Mouse (Mus musculus): Measurements from ENCODE around the gene Sprtn.

DNA sequence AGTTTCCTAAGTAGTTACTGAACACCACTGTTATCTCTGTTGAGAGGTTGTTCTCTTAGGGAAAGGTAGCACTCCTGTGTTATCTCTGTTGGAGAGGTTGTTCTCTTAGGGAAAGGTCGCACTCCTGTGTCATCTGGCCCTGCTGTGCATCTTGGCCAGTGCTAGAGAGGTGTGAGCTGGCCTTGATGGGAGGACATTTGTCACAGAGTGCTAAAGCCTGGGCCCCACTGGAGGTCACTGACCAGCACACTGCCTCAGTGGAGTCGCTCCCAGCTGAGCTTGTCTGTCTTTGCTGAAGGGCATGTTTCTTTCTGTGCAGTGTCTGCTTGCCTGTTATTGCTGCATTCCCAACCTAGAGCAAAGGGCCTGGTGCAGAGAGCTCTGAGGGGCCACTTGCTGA lies 30.6 kb upstream of the Sprtn start:
- TF ChIP-seq CTCF (IDR thresholded peaks at IDR 0.05; ENCODE audit: insufficient read depth, low read length) (no peak), POLR2A (IDR thresholded peaks at IDR 0.05; ENCODE audit: borderline replicate concordance, extremely low read depth, low read depth, low read length) (no peak)

Data from lung, adult 2 months (tissue).